Mouse (Mus musculus) bone marrow, adult 2 months (tissue): Measurements from ENCODE around the gene Bcl11a. TPM values are rescaled to one million over a fixed set of nuclear protein-coding genes. Genes with fewer than 3 reads are reported as not detected.

Experiments used
- H3K27ac ChIP-seq: fragments of 200-500 bp; 2 replicates; pipeline ENCODE4 v1.5.1; 2012; ENCODE audit warnings: low read depth, mild to moderate bottlenecking, control low read depth, inconsistent platforms, low read length; ENCODE audit not compliant: control insufficient read depth, poor library complexity, insufficient read depth
- H3K4me1 ChIP-seq: fragments of 200-500 bp; 2 replicates; pipeline ENCODE4 v1.6.1; 2011; ENCODE audit warnings: low read length; ENCODE audit not compliant: control insufficient read depth, insufficient read depth
- H3K4me3 ChIP-seq: fragments of 200-500 bp; replicated peaks from 2 replicates; pipeline ENCODE3; 2011; ENCODE audit warnings: mild to moderate bottlenecking, low read depth, low read length, control low read depth; ENCODE audit not compliant: control insufficient read depth
- CTCF ChIP-seq: fragments of 200-500 bp; IDR thresholded peaks from 2 replicates; pipeline ENCODE4 v1.5.1; 2011; ENCODE audit warnings: low read length, control low read depth; ENCODE audit not compliant: control insufficient read depth, insufficient read depth
- POLR2A ChIP-seq: fragments of 200-500 bp; IDR thresholded peaks from 2 replicates; pipeline ENCODE4 v1.6.1; 2011; ENCODE audit warnings: low read depth, mild to moderate bottlenecking, control low read depth, low read length, borderline replicate concordance; ENCODE audit not compliant: control insufficient read depth
- WGBS: fragments of 180-500 bp; shearing (Covaris S2); methylation state at CpG from one replicate; pipeline ENCODE4 v1.1.7; 2018; 5-methylcytosine and 5-hydroxymethylcytosine counted together
- polyA plus RNA-seq: library from polyadenylated mRNA; stranded (reverse); fragments of >200 nt; gene quantifications from 2 replicates; pipeline ENCODE4 v1.2.4, GENCODE M21; 2011; ENCODE audit warnings: low replicate concordance; ENCODE audit not compliant: missing spikeins, insufficient read depth, insufficient read length

Bcl11a gene
- polyA plus RNA-seq, 1 experiment: 23.5 TPM

- peaks cover 23% of the 10 kb centered on the region for H3K4me1 ChIP-seq
- H3K27ac ChIP-seq: peak overlapping the region; percentile 72
- TF ChIP-seq POLR2A (no peak), CTCF (no peak)
- WGBS: 52% methylated on average over 10 of the region's 10 CpGs
- no peak overlapping the region for H3K4me3 ChIP-seq
Observed at GRCm38 (mm10) chr11:24141479-24142251, 63.8 kb downstream of the Bcl11a start.

GRCm38 (mm10) chr11:24142316-24142715 lies 64.5 kb downstream of the Bcl11a start:
- H3K4me1 ChIP-seq: peaks cover 23% of the 10 kb centered on the region

GRCm38 (mm10) chr11:24144159-24144946 lies 66.5 kb downstream of the Bcl11a start:
- TF ChIP-seq CTCF (no peak), POLR2A (no peak)
- peak overlapping the region; percentile 38; the same call in 1 of the 2 replicates for H3K27ac ChIP-seq
- WGBS: 30% methylated on average over 16 of the region's 16 CpGs
- H3K4me3 ChIP-seq: no peak overlapping the region
- H3K4me1 ChIP-seq: peaks cover 19% of the 10 kb centered on the region

More at GRCm38 (mm10) chr11:24142316-24142715, 64.5 kb downstream of the Bcl11a start:
- WGBS: 21% methylated on average over 9 of the region's 9 CpGs
- H3K4me3 ChIP-seq: no peak overlapping the region
- H3K27ac ChIP-seq: peak overlapping the region; percentile 77
- TF ChIP-seq POLR2A (no peak), CTCF (no peak)

GRCm38 (mm10) chr11:24146034-24146433 lies 68.2 kb downstream of the Bcl11a start:
- WGBS: 57% methylated on average over 4 of the region's 4 CpGs
- TF ChIP-seq POLR2A (no peak), CTCF (no peak)
- Histone ChIP-seq H3K4me3 (no peak overlapping the region), H3K27ac (no peak overlapping the region), H3K4me1 (peaks cover 19% of the 10 kb centered on the region)

GRCm38 (mm10) chr11:24146437-24146836 lies 68.6 kb downstream of the Bcl11a start:
- TF ChIP-seq CTCF: no peak
- no peak for TF ChIP-seq POLR2A
- H3K4me3 ChIP-seq: no peak overlapping the region
- 54% methylated on average over 1 of the region's 1 CpGs for WGBS
- H3K27ac ChIP-seq: no peak overlapping the region
- H3K4me1 ChIP-seq: peaks cover 17% of the 10 kb centered on the region

- Histone ChIP-seq H3K4me1 (peaks cover 11% of the 10 kb centered on the region; the same call in 1 of the 2 replicates), H3K27ac (no peak overlapping the region), H3K4me3 (no peak overlapping the region)
- WGBS: 70% methylated on average over 6 of the region's 6 CpGs
- no peak for TF ChIP-seq CTCF
- TF ChIP-seq POLR2A: no peak
Observed at GRCm38 (mm10) chr11:24147698-24148097, 69.8 kb downstream of the Bcl11a start.

GRCm38 (mm10) chr11:24148545-24148944 lies 70.7 kb downstream of the Bcl11a start:
- peaks cover 10% of the 10 kb centered on the region; the same call in 1 of the 2 replicates for H3K4me1 ChIP-seq

GRCm38 (mm10) chr11:24149462-24150220 lies 71.8 kb downstream of the Bcl11a start:
- Histone ChIP-seq H3K4me1 (peaks cover 6% of the 10 kb centered on the region; the same call in 1 of the 2 replicates), H3K4me3 (no peak overlapping the region), H3K27ac (0 out of 2 replicates have a peak overlapping the region, but pooled peaks have one; percentile 19)
- WGBS: 61% methylated on average over 9 of the region's 9 CpGs
- TF ChIP-seq POLR2A: no peak

More at GRCm38 (mm10) chr11:24148545-24148944, 70.7 kb downstream of the Bcl11a start:
- peak overlapping the region; percentile 58; the same call in 1 of the 2 replicates for H3K27ac ChIP-seq
- WGBS: 66% methylated on average over 3 of the region's 3 CpGs
- no peak overlapping the region for H3K4me3 ChIP-seq
- TF ChIP-seq POLR2A: no peak
- TF ChIP-seq CTCF: no peak
